Mouse (Mus musculus): ENCODE measurements around the gene Lix1. TPM values are rescaled to one million over a fixed set of nuclear protein-coding genes. Genes with fewer than 3 reads are reported as not detected.
A peak's percentile ranks its signal among the peaks of the same experiment; 100 is the strongest.

Gene Lix1
- polyA plus RNA-seq, 1 experiment from 2014 or later, result 26.8 TPM

DNA sequence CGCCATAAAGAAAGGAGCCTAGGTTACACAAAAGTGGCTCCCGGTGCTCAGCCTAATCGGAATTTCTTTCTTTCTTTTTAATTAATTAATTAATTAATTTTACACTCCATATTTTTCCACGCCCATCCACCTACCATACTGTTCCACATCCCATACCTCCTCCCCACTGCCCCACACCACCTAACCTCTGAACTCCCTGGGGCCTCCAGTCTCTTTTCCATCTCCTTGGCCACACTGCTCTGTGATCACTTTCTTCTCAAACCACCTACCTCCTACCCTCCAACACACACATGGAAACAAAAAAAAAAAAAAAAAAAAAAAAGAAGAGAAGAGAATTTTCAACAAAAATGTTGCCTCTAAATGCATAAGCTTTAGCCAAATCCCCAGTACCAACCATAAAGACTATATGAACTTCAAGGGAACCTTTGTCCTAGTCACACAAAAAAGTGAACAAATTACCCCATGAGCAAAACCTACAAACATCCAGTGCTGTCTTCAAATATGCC is 22.9 kb downstream of the Lix1 start:
- no peaks in the 10 kb centered on the region for H3K9me3 ChIP-seq
- H3K27ac ChIP-seq, result no peak overlapping the region
- no peak for ATAC-seq (ENCODE audit: low FRiP score, low read depth)
- H3K4me3 ChIP-seq, result no peak overlapping the region
- no peaks in the 10 kb centered on the region for H3K27me3 ChIP-seq (replicated peaks)
- H3K4me2 ChIP-seq (replicated peaks), result no peak overlapping the region
- H3K4me1 ChIP-seq, result no peaks in the 10 kb centered on the region
- H3K36me3 ChIP-seq, result no peaks in the 10 kb centered on the region
- WGBS, result 49% methylated on average over 4 of the region's 4 CpGs
- H3K9ac ChIP-seq, result no peak overlapping the region

GRCm38 (mm10) chr17:17425906-17426305 is 23.4 kb downstream of the Lix1 start:
- Histone ChIP-seq H3K9me3 (no peaks in the 10 kb centered on the region), H3K27ac (no peak overlapping the region), H3K4me1 (no peaks in the 10 kb centered on the region), H3K4me2 (replicated peaks) (no peak overlapping the region), H3K4me3 (no peak overlapping the region), H3K36me3 (no peaks in the 10 kb centered on the region), H3K9ac (no peak overlapping the region), H3K27me3 (replicated peaks) (no peaks in the 10 kb centered on the region)
- no peak for ATAC-seq (ENCODE audit: low FRiP score, low read depth)
- 67% methylated on average over 3 of the region's 3 CpGs for WGBS

DNA sequence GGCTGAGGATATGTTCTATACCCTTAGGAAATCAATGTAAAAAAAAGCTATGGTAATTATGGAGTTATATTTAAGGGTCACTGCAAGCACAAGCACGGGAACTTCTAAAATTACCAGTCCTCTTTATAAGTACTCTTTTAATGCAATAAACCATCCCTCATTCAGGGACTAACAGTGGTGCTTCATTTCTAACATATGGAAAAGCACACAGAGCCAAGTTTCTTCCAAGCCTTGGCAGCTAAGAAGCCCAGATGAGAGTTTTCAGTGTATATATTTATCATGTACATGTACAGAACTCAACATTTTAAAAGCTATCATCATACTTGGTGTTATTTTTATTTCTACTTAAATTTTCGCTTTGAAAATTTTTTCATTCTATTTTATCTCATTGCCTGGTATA is 26.4 kb downstream of the Lix1 start:
- no peaks in the 10 kb centered on the region for H3K4me1 ChIP-seq
- no peaks in the 10 kb centered on the region for H3K36me3 ChIP-seq
- no peaks in the 10 kb centered on the region for H3K9me3 ChIP-seq
- ATAC-seq (ENCODE audit: low FRiP score, low read depth), result no peak
- no peak overlapping the region for H3K27ac ChIP-seq
- no peak overlapping the region for H3K4me2 ChIP-seq (replicated peaks)
- H3K9ac ChIP-seq, result no peak overlapping the region
- WGBS, result 76% methylated on average over 2 of the region's 2 CpGs
- H3K4me3 ChIP-seq, result no peak overlapping the region
- H3K27me3 ChIP-seq (replicated peaks), result no peaks in the 10 kb centered on the region

DNA sequence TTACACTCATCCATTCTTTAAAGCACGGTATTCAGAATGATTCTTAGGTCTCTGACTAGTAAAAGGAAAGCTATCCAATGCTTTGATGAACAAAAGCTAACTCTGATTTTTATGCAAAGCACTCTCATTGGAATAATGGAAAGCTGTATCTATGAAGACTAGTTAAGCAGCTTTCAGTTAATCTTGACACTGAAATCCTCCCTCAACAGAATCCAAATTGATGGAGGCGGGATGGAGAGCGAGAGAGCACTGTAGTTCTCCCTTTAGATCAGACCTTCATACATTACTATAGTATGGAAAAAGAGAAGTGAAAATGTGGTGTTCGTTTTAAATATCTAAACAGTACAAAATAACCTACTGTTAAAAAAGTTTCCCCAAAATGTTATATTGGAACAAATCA is 31.2 kb downstream of the Lix1 start:
- H3K27me3 ChIP-seq (replicated peaks), result no peaks in the 10 kb centered on the region
- no peak overlapping the region for H3K27ac ChIP-seq
- no peak for ATAC-seq (ENCODE audit: low FRiP score, low read depth)

DNA sequence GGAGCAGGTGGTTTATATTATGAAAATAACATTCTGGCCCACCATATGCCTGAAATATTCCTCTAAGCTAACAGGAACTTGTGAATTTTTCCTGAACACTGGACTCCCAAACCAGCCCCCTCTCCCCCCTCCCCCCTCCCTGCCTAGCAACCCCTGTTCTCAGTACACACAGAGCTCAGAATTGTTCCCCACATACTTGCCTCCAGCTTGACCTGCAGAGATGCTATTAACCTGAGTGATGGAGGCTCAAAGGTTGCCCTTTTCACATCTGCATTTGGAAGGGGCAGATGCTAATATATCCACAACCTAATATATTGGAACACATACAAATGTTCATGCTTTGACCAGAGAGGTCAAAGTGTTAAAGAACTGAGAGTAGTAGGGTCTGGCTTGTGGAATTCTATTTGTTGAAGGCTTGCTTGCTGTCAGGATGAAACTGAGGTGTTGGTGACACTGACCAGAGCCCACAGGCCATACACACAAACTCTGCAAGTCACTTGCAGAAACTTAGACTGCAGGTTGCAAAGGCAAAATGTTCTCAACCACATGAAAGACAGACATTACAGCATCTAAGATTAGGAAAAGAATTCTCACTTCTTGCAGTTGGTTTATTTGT is 36.2 kb downstream of the Lix1 start:
- Histone ChIP-seq H3K9ac (no peak overlapping the region), H3K4me3 (no peak overlapping the region), H3K36me3 (no peaks in the 10 kb centered on the region), H3K9me3 (no peaks in the 10 kb centered on the region), H3K27ac (no peak overlapping the region), H3K4me2 (replicated peaks) (no peak overlapping the region), H3K4me1 (no peaks in the 10 kb centered on the region), H3K27me3 (replicated peaks) (no peaks in the 10 kb centered on the region)
- no peak for ATAC-seq (ENCODE audit: low FRiP score, low read depth)

More for the DNA sequence above, 31.2 kb downstream of the Lix1 start:
- Histone ChIP-seq H3K4me3 (no peak overlapping the region), H3K4me2 (replicated peaks) (no peak overlapping the region), H3K9ac (no peak overlapping the region), H3K9me3 (no peaks in the 10 kb centered on the region), H3K4me1 (no peaks in the 10 kb centered on the region), H3K36me3 (no peaks in the 10 kb centered on the region)
- WGBS, result 79% methylated on average over 4 of the region's 4 CpGs

DNA sequence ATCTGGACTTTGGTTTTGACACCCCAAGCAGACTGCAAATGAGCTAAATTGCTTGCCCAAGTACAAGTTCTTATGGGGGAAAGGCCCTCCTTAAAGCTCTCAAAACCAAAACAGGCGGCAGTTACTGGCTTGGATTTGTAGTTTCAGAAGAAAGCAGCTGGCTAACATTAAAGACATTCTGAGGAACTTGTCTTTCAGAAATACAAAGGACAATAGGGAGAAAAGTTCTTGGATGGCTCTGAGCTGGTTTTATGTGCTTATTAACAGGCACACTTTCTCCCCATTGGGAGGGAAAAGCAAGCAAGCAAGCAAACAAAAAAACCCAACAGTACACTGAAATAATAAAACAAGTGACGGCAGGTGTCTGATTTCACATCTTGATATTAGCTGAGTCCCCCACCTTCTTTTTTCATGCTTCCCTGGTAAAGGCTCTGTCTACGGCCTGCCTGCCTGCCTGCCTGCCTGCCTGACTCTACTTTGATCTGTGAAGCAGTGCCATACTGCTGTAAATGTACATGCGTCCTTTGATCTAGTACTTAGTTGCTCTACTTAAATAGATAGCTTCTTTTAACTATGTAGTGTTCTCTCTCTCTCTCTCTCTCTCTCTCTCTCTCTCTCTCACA is 39.5 kb downstream of the Lix1 start:
- Histone ChIP-seq H3K27ac (no peak overlapping the region), H3K4me2 (replicated peaks) (no peak overlapping the region), H3K27me3 (replicated peaks) (no peaks in the 10 kb centered on the region), H3K9me3 (no peaks in the 10 kb centered on the region), H3K36me3 (no peaks in the 10 kb centered on the region), H3K4me1 (no peaks in the 10 kb centered on the region), H3K9ac (no peak overlapping the region), H3K4me3 (no peak overlapping the region)
- 18% methylated on average over 4 of the region's 4 CpGs for WGBS
- no peak for ATAC-seq (ENCODE audit: low FRiP score, low read depth)

GRCm38 (mm10) chr17:17444297-17444886 is 41.9 kb downstream of the Lix1 start:
- peaks cover 9% of the 10 kb centered on the region for H3K4me1 ChIP-seq
- H3K36me3 ChIP-seq, result no peaks in the 10 kb centered on the region
- no peak overlapping the region for H3K4me3 ChIP-seq
- no peaks in the 10 kb centered on the region for H3K27me3 ChIP-seq (replicated peaks)
- no peak overlapping the region for H3K27ac ChIP-seq
- 83% methylated on average over 3 of the region's 3 CpGs for WGBS
- H3K4me2 ChIP-seq (replicated peaks), result no peak overlapping the region
- H3K9me3 ChIP-seq, result no peaks in the 10 kb centered on the region
- no peak overlapping the region for H3K9ac ChIP-seq
- ATAC-seq (ENCODE audit: low FRiP score, low read depth), result no peak

- no peak overlapping the region for H3K4me2 ChIP-seq (replicated peaks)
- no peak overlapping the region for H3K4me3 ChIP-seq
- H3K27me3 ChIP-seq (replicated peaks), result no peaks in the 10 kb centered on the region
- WGBS, result 94% methylated on average over 3 of the region's 3 CpGs
- H3K9me3 ChIP-seq, result no peaks in the 10 kb centered on the region
- H3K36me3 ChIP-seq, result no peaks in the 10 kb centered on the region
- peaks cover 12% of the 10 kb centered on the region for H3K4me1 ChIP-seq
- no peak for ATAC-seq (ENCODE audit: low FRiP score, low read depth)
- no peak overlapping the region for H3K9ac ChIP-seq
- H3K27ac ChIP-seq, result no peak overlapping the region
Measured at GRCm38 (mm10) chr17:17446683-17447082, 44.2 kb downstream of the Lix1 start.

GRCm38 (mm10) chr17:17447821-17448220 is 45.3 kb downstream of the Lix1 start:
- Histone ChIP-seq H3K36me3 (no peaks in the 10 kb centered on the region), H3K4me1 (peaks cover 12% of the 10 kb centered on the region), H3K9ac (no peak overlapping the region), H3K27ac (no peak overlapping the region), H3K4me2 (replicated peaks) (no peak overlapping the region), H3K4me3 (no peak overlapping the region), H3K27me3 (replicated peaks) (no peaks in the 10 kb centered on the region), H3K9me3 (no peaks in the 10 kb centered on the region)
- 59% methylated on average over 5 of the region's 5 CpGs for WGBS
- no peak for ATAC-seq (ENCODE audit: low FRiP score, low read depth)

GRCm38 (mm10) chr17:17448737-17449440 is 46.4 kb downstream of the Lix1 start:
- no peaks in the 10 kb centered on the region for H3K27me3 ChIP-seq (replicated peaks)
- peak overlapping the region; percentile 30 for H3K4me3 ChIP-seq
- H3K9ac ChIP-seq, result peak overlapping the region; percentile 48
- no peaks in the 10 kb centered on the region for H3K36me3 ChIP-seq
- WGBS, result 3% methylated on average over 17 of the region's 17 CpGs
- peaks cover 12% of the 10 kb centered on the region for H3K4me1 ChIP-seq
- no peaks in the 10 kb centered on the region for H3K9me3 ChIP-seq
- peak; percentile 92 for ATAC-seq (ENCODE audit: low FRiP score, low read depth)
- H3K27ac ChIP-seq, result no peak overlapping the region
- H3K4me2 ChIP-seq (replicated peaks), result peak overlapping the region; percentile 63

GRCm38 (mm10) chr17:17449441-17449770 is 46.9 kb downstream of the Lix1 start:
- 9% methylated on average over 5 of the region's 5 CpGs for WGBS
- ATAC-seq (ENCODE audit: low FRiP score, low read depth), result no peak
- H3K27ac ChIP-seq, result no peak overlapping the region

GRCm38 (mm10) chr17:17451102-17451501 is 48.6 kb downstream of the Lix1 start:
- H3K9me3 ChIP-seq, result no peaks in the 10 kb centered on the region
- no peaks in the 10 kb centered on the region for H3K36me3 ChIP-seq
- 86% methylated on average over 1 of the region's 1 CpGs for WGBS
- H3K4me2 ChIP-seq (replicated peaks), result no peak overlapping the region
- H3K27me3 ChIP-seq (replicated peaks), result no peaks in the 10 kb centered on the region
- no peak overlapping the region for H3K9ac ChIP-seq
- H3K4me1 ChIP-seq, result peaks cover 12% of the 10 kb centered on the region
- ATAC-seq (ENCODE audit: low FRiP score, low read depth), result no peak
- no peak overlapping the region for H3K27ac ChIP-seq
- H3K4me3 ChIP-seq, result no peak overlapping the region

More at GRCm38 (mm10) chr17:17449441-17449770, 46.9 kb downstream of the Lix1 start:
- Histone ChIP-seq H3K4me1 (peaks cover 12% of the 10 kb centered on the region), H3K4me3 (no peak overlapping the region), H3K4me2 (replicated peaks) (peak overlapping the region; percentile 63), H3K36me3 (no peaks in the 10 kb centered on the region), H3K9me3 (no peaks in the 10 kb centered on the region), H3K9ac (no peak overlapping the region), H3K27me3 (replicated peaks) (no peaks in the 10 kb centered on the region)

All from neural tube, embryonic 12.5 days (tissue).